Comparison of ENCODE assay signal across 18 mouse cellular contexts in the genomic region with DNA sequence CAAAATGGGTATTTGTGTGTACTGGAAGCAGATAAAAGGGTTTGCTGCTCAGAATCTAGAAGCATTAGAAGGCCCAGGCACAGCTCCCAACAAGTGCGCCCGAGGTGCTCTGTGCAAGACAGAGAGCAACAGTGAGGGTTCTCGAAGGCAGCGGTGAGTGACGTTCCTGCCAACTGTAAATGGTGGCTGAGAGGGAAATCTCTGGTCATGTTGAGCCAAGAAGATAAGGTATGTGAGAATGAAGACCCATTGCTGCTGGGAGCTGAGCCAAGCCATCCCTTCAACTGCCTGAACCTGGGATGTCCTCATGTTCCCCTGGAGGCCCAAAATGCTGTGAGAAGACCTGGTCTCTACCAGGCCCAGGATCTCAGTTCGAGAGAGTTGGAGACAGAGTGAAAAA.
"Had no signal": no experiment of that assay in that cellular context is flagged by ENCODE, and none has a peak within 500 bp of the region (broad histone marks: within the 10 kb centered on the region; RNA-seq: fewer than 3 reads in every experiment).

No protein-coding gene starts in this region.

- H3K9me3 ChIP-seq: kidney, embryonic 15.5 days; limb, embryonic 13.5 days; liver, embryonic 12.5 days; liver, embryonic 15.5 days; midbrain, embryonic 10.5 days; midbrain, embryonic 13.5 days had no signal

- H3K27ac ChIP-seq: left cerebral cortex, adult 2 months; liver, embryonic 12.5 days; liver, embryonic 15.5 days; macrophage; midbrain, embryonic 13.5 days had no signal

- ATAC-seq: intestine, embryonic 16.5 days; liver, embryonic 12.5 days had no signal

- H3K36me3 ChIP-seq: kidney, embryonic 15.5 days; limb, embryonic 13.5 days; liver, embryonic 12.5 days; liver, embryonic 15.5 days; midbrain, embryonic 10.5 days; midbrain, embryonic 13.5 days had no signal

- H3K4me3 ChIP-seq: kidney, embryonic 15.5 days; left cerebral cortex, adult 2 months; limb, embryonic 13.5 days; liver, embryonic 12.5 days; liver, embryonic 15.5 days had no signal

- H3K4me2 ChIP-seq: liver, embryonic 15.5 days had no signal

- H3K27me3 ChIP-seq: kidney, embryonic 15.5 days; limb, embryonic 13.5 days; liver, embryonic 12.5 days; liver, embryonic 15.5 days; midbrain, embryonic 13.5 days had no signal

- H3K9ac ChIP-seq: kidney, embryonic 15.5 days; limb, embryonic 13.5 days; liver, embryonic 12.5 days; liver, embryonic 15.5 days; midbrain, embryonic 13.5 days had no signal

- DNase-seq: kidney, adult 18-20 months; kidney, postnatal 10 days; kidney, postnatal 36 days; layer of hippocampus, postnatal 36 days; liver; lung, adult 18-20 months; lung, postnatal 14 days; thymus, adult 18-20 months; thymus, postnatal 25 days had no signal
